Mouse (Mus musculus): ENCODE results near the gene Ptk7. TPM values are rescaled to one million over a fixed set of nuclear protein-coding genes. Genes with fewer than 3 reads are reported as not detected.

Gene Ptk7
- polyA plus RNA-seq, 1 experiment from 2014 or later, result 16.0 TPM

- H3K4me3 ChIP-seq (ENCODE audit: low read depth, low read length), result no peak overlapping the region
- no peak overlapping the region; the same call in 1 of the 2 replicates for H3K9ac ChIP-seq (ENCODE audit: low read depth, low read length)
- peaks cover 4% of the 10 kb centered on the region; the same call in 1 of the 2 replicates for H3K27me3 ChIP-seq (ENCODE audit: control insufficient read depth, insufficient read depth, low read length)
- DNase-seq (ENCODE audit: low spot score) (peak; percentile 31), ATAC-seq (ENCODE audit: low FRiP score) (no peak)
- H3K4me1 ChIP-seq (replicated peaks; ENCODE audit: control insufficient read depth, insufficient read depth, low read length), result no peaks in the 10 kb centered on the region
- WGBS, result 30% methylated on average over 24 of the region's 24 CpGs
- no peaks in the 10 kb centered on the region for H3K9me3 ChIP-seq (ENCODE audit: control insufficient read depth, low read length)
- no peak overlapping the region for H3K27ac ChIP-seq (ENCODE audit: low read depth, low read length)
- no peak overlapping the region for H3K4me2 ChIP-seq (replicated peaks; ENCODE audit: low read depth, low read length)
- no peaks in the 10 kb centered on the region for H3K36me3 ChIP-seq (ENCODE audit: control insufficient read depth, insufficient read depth, low read length)
Measured at GRCm38 (mm10) chr17:46521963-46522668, 107.2 kb downstream of the Ptk7 start.

GRCm38 (mm10) chr17:46521174-46521573, 108.1 kb downstream of the Ptk7 start:
- H3K4me3 ChIP-seq (ENCODE audit: low read depth, low read length), result no peak overlapping the region
- peaks cover 4% of the 10 kb centered on the region; the same call in 1 of the 2 replicates for H3K27me3 ChIP-seq (ENCODE audit: control insufficient read depth, insufficient read depth, low read length)
- no peak overlapping the region for H3K4me2 ChIP-seq (replicated peaks; ENCODE audit: low read depth, low read length)
- H3K27ac ChIP-seq (ENCODE audit: low read depth, low read length), result no peak overlapping the region
- H3K9me3 ChIP-seq (ENCODE audit: control insufficient read depth, low read length), result no peaks in the 10 kb centered on the region
- WGBS, result 80% methylated on average over 9 of the region's 9 CpGs
- ATAC-seq (ENCODE audit: low FRiP score), result no peak
- H3K9ac ChIP-seq (ENCODE audit: low read depth, low read length), result no peak overlapping the region
- no peaks in the 10 kb centered on the region for H3K36me3 ChIP-seq (ENCODE audit: control insufficient read depth, insufficient read depth, low read length)
- no peaks in the 10 kb centered on the region for H3K4me1 ChIP-seq (replicated peaks; ENCODE audit: control insufficient read depth, insufficient read depth, low read length)
- DNase-seq (ENCODE audit: low spot score), result no peak

GRCm38 (mm10) chr17:46520385-46520979, 108.8 kb downstream of the Ptk7 start:
- Histone ChIP-seq H3K4me1 (replicated peaks; ENCODE audit: control insufficient read depth, insufficient read depth, low read length) (no peaks in the 10 kb centered on the region), H3K9ac (ENCODE audit: low read depth, low read length) (no peak overlapping the region), H3K4me2 (replicated peaks; ENCODE audit: low read depth, low read length) (no peak overlapping the region; the same call in 1 of the 2 replicates), H3K4me3 (ENCODE audit: low read depth, low read length) (no peak overlapping the region), H3K9me3 (ENCODE audit: control insufficient read depth, low read length) (no peaks in the 10 kb centered on the region), H3K27me3 (ENCODE audit: control insufficient read depth, insufficient read depth, low read length) (peaks cover 4% of the 10 kb centered on the region; the same call in 1 of the 2 replicates), H3K27ac (ENCODE audit: low read depth, low read length) (no peak overlapping the region), H3K36me3 (ENCODE audit: control insufficient read depth, insufficient read depth, low read length) (no peaks in the 10 kb centered on the region)
- 46% methylated on average over 25 of the region's 25 CpGs for WGBS
- ATAC-seq (ENCODE audit: low FRiP score) (no peak), DNase-seq (ENCODE audit: low spot score) (peak; percentile 26)

- ATAC-seq (ENCODE audit: low FRiP score) (no peak), DNase-seq (ENCODE audit: low spot score) (no peak)
- peaks cover 4% of the 10 kb centered on the region; the same call in 1 of the 2 replicates for H3K27me3 ChIP-seq (ENCODE audit: control insufficient read depth, insufficient read depth, low read length)
- no peaks in the 10 kb centered on the region for H3K4me1 ChIP-seq (replicated peaks; ENCODE audit: control insufficient read depth, insufficient read depth, low read length)
- no peaks in the 10 kb centered on the region for H3K9me3 ChIP-seq (ENCODE audit: control insufficient read depth, low read length)
- no peak overlapping the region; the same call in 1 of the 2 replicates for H3K4me2 ChIP-seq (replicated peaks; ENCODE audit: low read depth, low read length)
- H3K9ac ChIP-seq (ENCODE audit: low read depth, low read length), result no peak overlapping the region
- no peak overlapping the region for H3K27ac ChIP-seq (ENCODE audit: low read depth, low read length)
- H3K36me3 ChIP-seq (ENCODE audit: control insufficient read depth, insufficient read depth, low read length), result no peaks in the 10 kb centered on the region
- 59% methylated on average over 10 of the region's 10 CpGs for WGBS
- no peak overlapping the region for H3K4me3 ChIP-seq (ENCODE audit: low read depth, low read length)
Measured at GRCm38 (mm10) chr17:46519971-46520370, 109.3 kb downstream of the Ptk7 start.

Other genes with a start within 250 kb of the Ptk7 start
- 16.5 and 20.7 TPM in 2 replicates for gene Zfp318, start 245.8 kb downstream of the Ptk7 start, polyA plus RNA-seq (2014; fragmentation: Nextera tagmentation; extraction: Ambion mirVana)
- gene Crip3, start 200.6 kb downstream of the Ptk7 start, polyA plus RNA-seq (2014; fragmentation: Nextera tagmentation; extraction: Ambion mirVana), result 0.74 and 0.86 TPM in 2 replicates
- gene Slc22a7, start 191.0 kb downstream of the Ptk7 start, polyA plus RNA-seq (2014; fragmentation: Nextera tagmentation; extraction: Ambion mirVana), result not detected in 2 replicates
- gene Ttbk1, start 141.8 kb downstream of the Ptk7 start, polyA plus RNA-seq (2014; fragmentation: Nextera tagmentation; extraction: Ambion mirVana), result 2.3 and 2.4 TPM in 2 replicates
- 59.7 and 64.7 TPM in 2 replicates for gene Dnph1, start 132.8 kb downstream of the Ptk7 start, polyA plus RNA-seq (2014; fragmentation: Nextera tagmentation; extraction: Ambion mirVana)
- gene Cul9, start 83.1 kb downstream of the Ptk7 start, polyA plus RNA-seq (2014; fragmentation: Nextera tagmentation; extraction: Ambion mirVana), result 4.7 and 4.8 TPM in 2 replicates
- gene Srf, start 73.3 kb downstream of the Ptk7 start, polyA plus RNA-seq (2014; fragmentation: Nextera tagmentation; extraction: Ambion mirVana), result 5.1 and 8.2 TPM in 2 replicates
- 22.7 and 29.8 TPM in 2 replicates for gene Klc4, start 16.5 kb upstream of the Ptk7 start, polyA plus RNA-seq (2014; fragmentation: Nextera tagmentation; extraction: Ambion mirVana)
- gene Mrpl2, start 16.7 kb upstream of the Ptk7 start, polyA plus RNA-seq (2014; fragmentation: Nextera tagmentation; extraction: Ambion mirVana), result 94.8 and 95.2 TPM in 2 replicates
- 25.9 and 30.5 TPM in 2 replicates for gene Cul7, start 20.8 kb upstream of the Ptk7 start, polyA plus RNA-seq (2014; fragmentation: Nextera tagmentation; extraction: Ambion mirVana)
- 57.9 and 58.4 TPM in 2 replicates for gene Rrp36, start 44.8 kb upstream of the Ptk7 start, polyA plus RNA-seq (2014; fragmentation: Nextera tagmentation; extraction: Ambion mirVana)
- gene Mea1, start 49.3 kb upstream of the Ptk7 start, polyA plus RNA-seq (2014; fragmentation: Nextera tagmentation; extraction: Ambion mirVana), result 192 and 201 TPM in 2 replicates
- gene Klhdc3, start 51.4 kb upstream of the Ptk7 start, polyA plus RNA-seq (2014; fragmentation: Nextera tagmentation; extraction: Ambion mirVana), result 101 and 122 TPM in 2 replicates
- 89.4 and 103 TPM in 2 replicates for gene Ppp2r5d, start 75.6 kb upstream of the Ptk7 start, polyA plus RNA-seq (2014; fragmentation: Nextera tagmentation; extraction: Ambion mirVana)
- 12.5 and 14.6 TPM in 2 replicates for gene Pex6, start 82.0 kb upstream of the Ptk7 start, polyA plus RNA-seq (2014; fragmentation: Nextera tagmentation; extraction: Ambion mirVana)
- gene Gnmt, start 99.7 kb upstream of the Ptk7 start, polyA plus RNA-seq (2014; fragmentation: Nextera tagmentation; extraction: Ambion mirVana), result 0.40 and 0.48 TPM in 2 replicates
- gene Cnpy3, start 122.7 kb upstream of the Ptk7 start, polyA plus RNA-seq (2014; fragmentation: Nextera tagmentation; extraction: Ambion mirVana), result 53.4 and 53.9 TPM in 2 replicates
- gene Ptcra, start 134.2 kb upstream of the Ptk7 start, polyA plus RNA-seq (2014; fragmentation: Nextera tagmentation; extraction: Ambion mirVana), result 0.34 and 0.53 TPM in 2 replicates
- 48.4 and 49.2 TPM in 2 replicates for gene 2310039H08Rik, start 143.1 kb upstream of the Ptk7 start, polyA plus RNA-seq (2014; fragmentation: Nextera tagmentation; extraction: Ambion mirVana)
- gene Rpl7l1, start 153.2 kb upstream of the Ptk7 start, polyA plus RNA-seq (2014; fragmentation: Nextera tagmentation; extraction: Ambion mirVana), result 149 and 155 TPM in 2 replicates
- 5.5 and 7.1 TPM in 2 replicates for gene Bicral, start 229.0 kb upstream of the Ptk7 start, polyA plus RNA-seq (2014; fragmentation: Nextera tagmentation; extraction: Ambion mirVana)